Comparison of ENCODE assay signal across 27 mouse cellular contexts in the genomic region with DNA sequence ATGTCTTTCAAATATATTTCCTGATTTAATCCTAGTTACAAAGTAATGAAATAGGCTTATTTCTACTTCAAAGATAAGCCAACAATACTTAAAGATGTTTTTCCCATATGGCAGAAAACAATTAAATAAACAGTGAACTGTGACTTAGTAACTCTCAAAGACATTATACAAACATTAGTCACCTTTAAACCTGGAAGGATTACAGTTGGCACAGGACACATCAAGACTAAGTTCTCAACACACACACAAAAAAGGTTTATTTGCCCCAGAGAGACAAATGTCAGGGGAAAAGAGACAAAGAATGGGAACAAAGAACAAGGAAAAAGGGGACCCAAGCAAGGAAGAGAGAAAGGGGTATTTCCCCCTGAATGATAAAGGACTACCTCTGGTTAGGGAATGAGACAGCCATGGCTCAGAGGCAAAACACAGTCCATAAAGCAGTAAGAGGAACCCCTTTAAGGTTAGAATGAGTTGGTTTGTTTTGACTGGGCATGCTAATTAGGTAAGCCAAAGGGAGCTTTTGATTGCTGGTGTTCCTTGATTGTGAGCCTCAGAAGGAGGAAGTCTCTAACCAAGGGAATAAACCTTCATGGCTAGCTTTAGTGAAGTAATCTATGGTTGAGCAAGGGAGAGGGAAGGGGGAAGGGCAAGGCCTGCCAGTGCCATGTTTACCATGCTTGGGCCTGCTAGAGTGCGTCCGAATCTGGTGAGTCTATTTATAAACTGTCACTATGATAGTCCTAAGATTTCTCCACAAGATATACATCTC.
DNase-seq lines count a peak whose midpoint lies in the region; ATAC-seq and TF ChIP-seq lines count a peak whose summit lies in the region.
"Had no signal": no experiment of that assay in that cellular context is flagged by ENCODE, and none has a peak within 500 bp of the region (broad histone marks: within the 10 kb centered on the region; RNA-seq: fewer than 3 reads in every experiment).

No protein-coding gene starts in this region.

- DNase-seq in adrenal gland, postnatal 14 days = peak; percentile 26
- no peak for DNase-seq in adrenal gland, adult 2 months
- DNase-seq in lung, postnatal 25 days (ENCODE audit: low spot score) = peak; percentile 2
- no peak for DNase-seq in lung, postnatal 4 days
- no peak for DNase-seq in kidney, postnatal 36 days
- DNase-seq in retina, postnatal 1 day = no peak
- DNase-seq: adrenal gland, postnatal 25 days; cerebellum, adult 11-12 months; cerebellum, postnatal 14 days; gastrocnemius, postnatal 25 days; heart, adult 2 months; heart, postnatal 14 days; kidney, postnatal 4 days; right cerebral cortex, adult 18-20 months; right cerebral cortex, postnatal 4 days; thymus, postnatal 14 days had no signal

- peak; percentile 96 for ATAC-seq in monocyte, adult 5-6 weeks (replicated peaks; ENCODE audit: insufficient number of reproducible peaks, low FRiP score, low TSS enrichment, poor library complexity, severe bottlenecking)
- ATAC-seq: midbrain, embryonic 15.5 days; Patski had no signal

- no peaks in the 10 kb centered on the region for H3K4me1 ChIP-seq in embryonic fibroblast, embryonic 13.5 days (ENCODE audit: control insufficient read depth, insufficient read depth, low read length)
- H3K4me1 ChIP-seq: embryonic facial prominence, embryonic 13.5 days; forebrain, embryonic 12.5 days; heart, embryonic 13.5 days; limb, embryonic 12.5 days; midbrain, embryonic 15.5 days had no signal

- TF ChIP-seq POLR2A in embryonic fibroblast, embryonic 13.5 days (IDR thresholded peaks at IDR 0.05; ENCODE audit: low read depth, low read length) = no peak

- H3K27ac ChIP-seq in embryonic fibroblast, embryonic 13.5 days (ENCODE audit: insufficient read depth, low read length) = peak overlapping the region; percentile 26; the same call in 1 of the 2 replicates
- H3K27ac ChIP-seq: embryonic facial prominence, embryonic 13.5 days; forebrain, embryonic 12.5 days; heart, adult 2 months; heart, embryonic 13.5 days; hindbrain, embryonic 14.5 days; limb, embryonic 12.5 days; liver, embryonic 14.5 days; midbrain, embryonic 15.5 days had no signal

- H3K4me3 ChIP-seq in embryonic fibroblast, embryonic 13.5 days (ENCODE audit: insufficient read depth, low read length) = no peak overlapping the region
- H3K4me3 ChIP-seq: embryonic facial prominence, embryonic 13.5 days; forebrain, embryonic 12.5 days; heart, adult 2 months; heart, embryonic 13.5 days; limb, embryonic 12.5 days; midbrain, embryonic 15.5 days; myocyte had no signal

- TF ChIP-seq CTCF in embryonic fibroblast, embryonic 13.5 days (IDR thresholded peaks at IDR 0.05; ENCODE audit: borderline replicate concordance, insufficient read depth, low read length) = no peak

Comparison
In these comparisons a context has a peak if more than half of its experiments do, and no peak if none do; other contexts are left out.
1. DNase-seq: peak in adrenal gland, postnatal 14 days (single experiment) and lung, postnatal 25 days (single experiment); none in adrenal gland, adult 2 months (single experiment), lung, postnatal 4 days (0 of 2), kidney, postnatal 36 days (0 of 2) and retina, postnatal 1 day (single experiment).